Mouse (Mus musculus): ENCODE results near the gene Rph3a. TPM values are rescaled to one million over a fixed set of nuclear protein-coding genes. Genes with fewer than 3 reads are reported as not detected.

Rph3a gene
- 100 to 1,000 TPM; 207 to 220 TPM for total RNA-seq (2021)

DNA sequence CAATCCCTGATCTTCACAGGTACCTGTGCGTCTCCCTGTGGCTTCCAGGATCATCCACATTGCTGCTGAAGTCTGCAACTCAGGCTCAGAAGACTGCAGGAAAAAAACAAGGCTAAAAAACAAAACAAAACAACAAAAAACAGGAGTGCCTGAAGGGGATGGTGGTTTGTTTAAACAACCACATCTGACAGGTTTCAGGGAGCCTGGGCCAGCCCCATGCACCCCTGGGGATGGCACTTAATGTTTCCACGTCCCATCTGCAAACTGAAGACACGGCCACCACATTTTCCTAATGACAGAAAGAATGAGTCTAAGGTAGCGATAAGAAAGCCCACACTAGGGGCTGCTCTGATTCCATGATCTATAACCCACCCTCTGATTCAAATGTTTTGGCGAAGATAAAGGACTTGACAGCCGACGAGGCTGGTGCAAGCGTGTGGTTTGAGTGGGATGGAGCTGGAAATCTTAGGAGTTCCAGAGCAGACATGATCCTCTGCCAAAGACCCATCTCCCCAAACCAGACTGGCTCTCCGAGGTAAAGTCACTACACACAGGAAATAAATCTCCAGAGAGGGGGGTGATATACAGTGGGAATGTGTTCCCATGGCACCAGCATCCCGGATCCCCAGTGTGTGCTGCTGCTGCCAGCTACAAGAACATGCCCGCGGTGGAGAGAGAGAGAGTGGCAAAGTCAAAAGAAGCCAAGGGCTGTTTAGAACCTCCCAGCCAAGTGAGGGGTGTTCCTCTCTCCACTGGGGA, at the start of gene Rph3a:
Rph3a (minus strand) TSS at position 282 of the 759 bp plus-strand sequence.
- DNase-seq: no peak

DNA sequence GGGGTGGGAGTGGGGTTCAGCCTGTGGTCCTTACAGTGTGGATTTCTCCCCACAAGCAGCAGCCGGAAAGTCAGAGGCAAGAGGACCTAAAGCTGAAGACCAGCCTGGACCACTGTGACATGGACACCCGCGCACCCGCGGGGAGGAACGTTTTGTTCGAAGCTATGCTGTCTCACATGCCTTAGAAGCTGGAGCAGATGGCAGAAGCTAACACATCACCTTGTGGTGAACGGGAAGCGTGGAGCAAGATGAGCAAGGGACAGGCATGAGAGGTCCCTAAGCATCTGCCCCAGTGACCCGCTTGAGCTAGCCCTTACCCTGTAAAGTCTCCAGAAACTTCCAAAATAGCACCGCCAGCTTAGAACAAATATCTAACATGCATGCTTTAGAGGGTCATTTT, 48.4 kb upstream of the Rph3a start:
- DNase-seq: no peak

DNA sequence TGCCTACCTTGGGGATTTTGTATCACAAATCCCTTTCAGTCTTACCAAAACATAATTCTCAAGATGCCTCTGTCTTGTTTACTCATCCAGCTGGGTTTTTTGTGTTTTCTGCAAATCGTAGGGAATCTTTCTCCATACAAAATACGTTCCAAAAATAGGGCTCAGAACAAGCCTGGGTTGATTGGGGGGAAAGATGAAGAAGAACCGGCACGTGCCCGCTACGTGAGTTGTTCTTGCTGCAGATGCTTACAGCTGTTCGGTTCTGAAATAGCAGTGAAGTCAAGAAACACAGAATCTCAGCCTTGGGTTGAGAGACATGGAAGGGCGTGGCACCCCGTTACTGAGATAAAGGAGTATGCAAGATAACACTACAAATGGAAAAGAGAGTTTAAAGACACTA, 44.0 kb upstream of the Rph3a start:
- DNase-seq: no peak

DNA sequence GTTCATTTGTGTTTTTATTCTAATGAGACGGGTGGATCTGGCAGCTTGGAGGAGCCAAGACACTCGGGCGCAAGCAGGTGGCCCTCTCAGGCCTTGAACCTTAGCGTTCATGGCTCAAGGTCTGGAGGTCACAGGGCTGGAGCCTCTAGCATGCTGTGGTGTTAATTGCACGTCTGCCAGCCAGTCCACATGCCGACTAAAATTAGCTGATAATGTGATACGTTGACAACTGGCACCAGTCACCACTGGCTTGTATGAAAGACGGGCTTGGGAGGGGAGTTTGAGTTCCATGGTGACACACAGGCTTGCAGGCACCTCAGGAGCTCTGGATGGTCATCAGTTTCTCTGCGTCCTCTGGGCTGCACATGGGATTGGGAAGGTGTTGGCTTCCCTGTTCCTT, 31.9 kb upstream of the Rph3a start:
- no peak for DNase-seq

DNA sequence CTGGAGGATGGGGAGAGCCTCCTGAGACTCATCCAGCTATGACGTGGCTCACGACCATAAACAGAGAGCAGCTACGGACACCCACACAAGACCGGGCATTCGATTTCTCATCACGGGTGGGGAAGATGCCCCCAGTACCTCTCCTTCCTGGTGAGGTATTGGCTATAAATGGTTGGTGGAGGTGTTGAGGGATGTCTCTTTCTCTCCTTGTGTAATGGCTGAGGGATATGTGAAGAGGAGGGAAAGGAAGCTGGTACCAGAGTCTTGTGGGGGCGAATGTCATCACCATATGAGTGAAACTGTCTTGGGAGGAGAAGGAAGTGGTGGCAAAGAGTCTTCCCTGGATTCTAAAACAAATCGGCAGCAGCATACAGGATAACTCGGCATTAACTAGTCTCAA, 29.6 kb upstream of the Rph3a start:
- no peak for DNase-seq

DNA sequence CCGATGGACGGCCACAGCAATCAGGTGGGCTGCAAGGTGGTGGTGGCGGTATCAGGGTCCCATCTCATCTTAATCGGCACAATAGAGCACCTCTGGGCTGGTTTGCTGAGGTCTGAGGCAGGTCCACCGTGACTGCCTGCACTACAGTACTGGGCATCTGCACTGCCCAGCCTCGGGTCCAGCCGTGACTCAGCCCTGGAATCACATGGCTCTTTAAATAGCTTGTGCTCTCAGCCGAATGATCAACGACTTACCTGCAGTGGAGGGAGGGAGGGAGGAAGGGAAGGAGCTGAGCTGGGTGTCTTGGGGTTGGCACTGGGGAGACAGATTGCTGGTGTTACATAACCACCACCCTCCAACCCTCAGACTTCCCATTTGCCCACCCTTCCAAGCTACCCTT, 20.3 kb upstream of the Rph3a start:
- DNase-seq: no peak

DNA sequence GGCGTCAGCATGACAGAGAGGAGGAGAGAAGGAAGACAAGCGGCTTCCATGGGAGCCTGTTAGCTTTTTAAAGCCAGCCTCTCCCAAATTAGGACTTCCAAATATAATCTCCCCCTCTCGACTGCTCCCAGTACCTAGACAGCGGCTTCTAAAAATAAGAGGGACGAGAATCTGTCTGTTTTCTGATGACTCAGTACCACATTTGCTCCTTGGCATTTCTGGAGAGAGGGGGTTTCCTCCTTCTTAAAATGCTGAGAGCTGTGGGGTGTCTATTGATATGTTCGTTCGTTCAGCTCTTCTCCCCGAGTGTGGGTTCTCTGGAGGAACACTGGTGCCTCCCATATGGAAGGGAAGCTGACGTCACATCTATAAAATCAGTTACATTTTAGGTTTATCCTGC, 9.6 kb upstream of the Rph3a start:
- no peak for DNase-seq

DNA sequence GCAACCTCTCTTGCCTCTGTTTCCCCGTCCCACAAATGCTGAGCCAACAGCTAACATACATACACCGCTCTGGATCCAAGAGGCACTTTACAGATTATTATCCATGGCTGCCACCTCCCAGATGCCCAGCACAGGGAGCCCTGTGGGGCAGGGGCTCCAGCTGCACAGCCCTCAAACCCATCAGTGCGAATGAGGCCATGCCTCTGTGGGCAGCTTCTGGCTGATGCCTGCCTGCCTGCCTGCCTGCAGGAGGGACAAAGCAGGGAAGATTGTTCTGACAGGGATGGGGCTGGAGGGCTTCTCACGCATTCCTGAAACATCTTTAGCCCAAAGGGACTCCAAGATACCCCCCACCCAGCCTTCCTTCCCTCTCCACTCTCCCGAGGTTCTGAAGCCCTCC, 7.8 kb upstream of the Rph3a start:
- no peak for DNase-seq

DNA sequence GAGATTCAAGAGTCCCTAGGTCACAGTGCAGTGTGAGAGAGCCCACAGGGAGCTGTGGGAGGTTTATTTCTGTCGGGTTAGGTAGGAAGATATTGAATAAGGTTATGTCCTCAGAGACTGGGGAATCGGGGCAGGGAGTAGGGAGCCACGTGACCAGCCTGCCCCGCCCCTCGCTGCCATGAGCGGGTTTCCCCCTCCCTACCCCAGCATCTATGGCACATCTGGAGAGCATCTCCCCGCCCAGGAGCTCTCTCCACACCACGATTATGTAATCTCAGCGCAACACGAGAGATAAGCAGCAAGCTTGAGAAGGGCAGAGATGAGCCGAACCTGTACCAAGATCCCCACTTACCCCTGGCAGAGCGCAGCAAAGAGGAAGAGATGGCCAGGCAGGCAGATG, 6.5 kb upstream of the Rph3a start:
- DNase-seq: no peak

DNA sequence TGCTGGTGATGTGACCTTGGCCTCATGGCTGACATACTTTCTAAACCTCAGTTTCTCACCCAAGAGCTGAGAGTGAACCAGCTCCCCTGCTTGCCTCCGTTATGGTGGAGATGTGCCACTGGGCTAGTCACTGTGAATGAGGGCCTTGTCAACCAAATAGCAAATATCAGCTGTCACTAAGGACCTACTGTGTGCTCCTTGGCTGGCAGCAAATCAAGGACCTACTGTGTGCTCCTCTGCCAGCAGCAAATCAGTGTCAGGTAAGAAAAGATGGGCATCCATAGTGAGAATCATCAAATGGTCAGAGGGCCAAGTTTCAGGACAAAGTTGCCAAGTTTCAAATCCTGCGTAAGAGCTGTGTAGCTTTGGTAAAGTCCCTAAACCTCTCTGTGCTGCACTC, 4.6 kb upstream of the Rph3a start:
- DNase-seq: no peak

DNA sequence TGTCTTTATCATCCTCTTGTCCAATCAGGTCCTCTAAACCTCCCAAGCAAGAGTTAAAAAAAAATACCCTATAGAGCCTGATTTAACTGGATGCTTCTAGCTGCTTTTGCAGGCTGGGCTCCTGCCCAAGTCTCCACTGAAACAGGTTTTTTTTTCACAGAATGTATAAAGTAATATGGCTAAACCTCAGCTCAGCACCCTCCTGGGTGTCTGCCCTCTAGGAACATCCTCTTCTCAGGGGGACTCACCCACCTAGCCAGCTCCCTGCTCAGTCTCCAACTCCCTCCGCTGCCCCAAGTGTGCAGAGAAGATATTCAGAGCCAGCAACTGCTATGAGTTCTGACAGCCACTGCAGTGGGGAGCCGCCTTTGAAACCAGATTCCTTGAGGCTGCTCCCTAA, 2.1 kb upstream of the Rph3a start:
- no peak for DNase-seq

DNA sequence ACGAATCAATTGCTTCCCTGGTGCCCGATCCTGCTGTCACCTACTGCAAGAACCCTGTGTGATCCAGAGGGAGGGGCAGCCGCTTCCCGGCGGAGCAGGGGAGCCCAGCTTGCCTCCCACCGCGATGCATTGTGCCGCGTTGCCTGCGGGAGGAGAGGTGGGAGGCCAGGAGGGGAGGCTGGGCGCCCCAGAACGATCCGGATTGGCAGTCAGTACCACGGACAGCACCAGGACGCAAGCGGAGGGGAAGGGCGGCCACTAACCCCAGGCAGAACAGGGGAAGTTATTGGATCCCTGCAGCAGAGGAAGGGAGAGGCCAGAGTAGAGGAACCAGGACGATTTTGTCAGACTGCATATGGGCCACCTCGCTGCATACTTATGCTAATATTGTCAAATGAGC, 486 bp downstream of the Rph3a start:
- DNase-seq: peak; percentile 63 to 75

DNA sequence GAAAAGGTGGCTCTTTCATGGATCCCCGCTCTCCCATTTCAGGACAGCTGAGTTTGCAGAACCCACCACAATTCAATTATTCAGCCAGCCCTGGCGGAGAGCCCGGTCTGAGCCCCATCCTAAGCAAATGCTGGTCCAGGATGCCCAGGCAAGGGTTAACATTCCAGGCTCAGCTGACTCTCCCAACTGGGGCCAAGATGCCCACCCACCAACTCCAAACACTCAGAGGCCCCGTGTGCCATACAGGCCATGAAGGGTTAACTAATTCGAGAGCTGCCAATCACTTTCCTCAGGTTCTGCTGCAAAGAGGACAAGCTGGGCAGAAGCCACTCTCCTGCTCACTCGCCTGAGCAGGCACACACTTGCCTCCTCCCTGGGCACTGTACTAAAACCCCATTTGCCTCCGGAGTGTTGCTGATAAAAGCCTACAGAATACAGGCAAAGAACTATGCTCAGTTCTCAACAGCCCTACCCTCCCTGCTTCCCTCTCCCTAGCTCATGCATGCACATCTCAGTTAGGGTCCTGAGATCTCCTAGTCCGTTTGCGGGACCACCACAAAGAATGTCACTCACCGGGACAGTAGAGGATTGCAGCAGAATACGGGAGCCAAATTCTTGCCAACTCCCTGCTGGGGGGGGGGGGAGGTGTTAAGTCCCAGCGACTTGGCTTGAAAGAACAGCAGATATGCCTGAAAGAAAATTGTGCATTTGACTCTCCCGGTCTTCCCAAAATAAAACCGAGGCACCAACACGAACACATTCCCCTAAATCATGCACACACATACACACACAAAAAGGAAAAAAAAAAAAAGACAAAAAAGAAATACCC, 1.3 kb downstream of the Rph3a start:
- DNase-seq: peak in 1 of 2 experiments; percentile 22

DNA sequence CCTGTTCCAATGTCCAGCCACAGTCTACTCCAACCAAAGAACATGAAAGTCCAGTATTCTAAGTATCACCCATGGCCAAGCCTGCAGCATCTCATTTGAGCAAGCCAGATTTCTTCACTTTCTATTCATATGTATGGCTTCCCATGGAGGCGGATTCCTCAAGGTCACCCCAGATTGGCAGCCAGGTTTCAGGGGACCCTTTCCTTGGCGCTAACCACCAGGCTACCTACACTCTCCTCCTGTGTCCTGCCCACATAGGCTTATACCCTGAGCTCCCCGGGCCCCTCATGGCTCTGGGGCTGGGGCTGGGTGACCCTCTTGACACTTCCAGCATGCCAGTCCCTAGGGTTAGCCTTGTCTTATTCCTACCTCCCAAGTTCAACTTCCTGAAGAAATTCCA, 2.3 kb downstream of the Rph3a start:
- no peak for DNase-seq

DNA sequence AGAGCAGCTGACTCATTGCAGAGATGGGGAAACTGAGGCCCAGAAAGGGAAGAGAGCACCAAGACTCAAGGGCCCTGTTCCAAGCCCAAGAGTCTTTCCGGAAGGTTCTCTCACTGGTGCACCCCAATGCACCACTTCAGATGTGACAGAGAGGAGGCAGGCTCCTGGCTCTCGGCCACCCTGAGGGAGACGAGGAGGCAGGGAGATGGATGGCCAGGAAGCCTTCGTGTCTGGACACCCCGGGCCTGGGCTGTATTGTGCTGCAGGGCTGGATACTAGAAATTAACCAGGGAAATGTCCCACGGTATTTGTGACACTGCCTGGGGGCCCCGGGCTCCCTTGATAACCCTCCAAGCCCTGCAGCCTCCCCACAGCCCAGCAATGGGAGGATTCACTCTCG, 2.8 kb downstream of the Rph3a start:
- no peak for DNase-seq

DNA sequence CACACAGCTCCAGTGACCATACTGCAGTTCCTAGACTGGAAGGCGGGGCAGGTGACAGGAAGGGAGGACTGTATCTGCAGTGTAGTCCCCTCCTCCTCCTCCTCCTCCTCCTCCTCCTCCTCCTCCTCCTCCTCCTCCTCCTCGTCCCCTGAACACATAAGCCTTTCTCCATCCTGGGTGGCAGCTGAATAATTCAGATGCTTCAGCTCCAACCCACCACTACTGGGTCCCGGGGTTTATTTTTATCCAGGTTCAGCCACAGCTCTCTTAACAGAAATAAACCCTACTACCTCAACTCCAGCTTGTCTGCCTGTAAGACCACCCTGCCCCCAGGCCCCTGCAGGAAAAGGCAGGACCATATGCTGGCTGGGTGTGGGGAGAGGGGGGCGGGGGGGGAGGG, 3.7 kb downstream of the Rph3a start:
- DNase-seq: no peak

DNA sequence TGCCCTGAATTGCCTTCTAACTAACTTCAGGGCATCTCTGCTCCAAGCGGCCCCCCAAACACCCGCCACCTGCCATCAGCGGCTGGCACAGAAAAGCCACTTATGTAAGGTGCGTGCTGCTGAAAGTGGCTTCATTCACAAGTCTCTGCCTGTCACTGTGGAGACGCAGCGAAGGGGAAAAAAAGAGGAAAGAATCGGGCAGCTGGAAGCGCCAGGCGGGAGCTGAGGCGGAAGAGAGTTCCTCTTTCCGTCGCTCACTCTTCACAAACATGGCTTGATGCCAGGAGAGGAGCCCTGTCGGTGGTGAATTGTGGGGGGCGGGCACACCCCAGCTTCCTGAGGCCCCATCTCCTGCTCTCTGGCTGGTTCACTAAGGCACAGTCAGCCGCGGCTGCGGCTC, 6.1 kb downstream of the Rph3a start:
- peak in 1 of 2 experiments; percentile 56 for DNase-seq

DNA sequence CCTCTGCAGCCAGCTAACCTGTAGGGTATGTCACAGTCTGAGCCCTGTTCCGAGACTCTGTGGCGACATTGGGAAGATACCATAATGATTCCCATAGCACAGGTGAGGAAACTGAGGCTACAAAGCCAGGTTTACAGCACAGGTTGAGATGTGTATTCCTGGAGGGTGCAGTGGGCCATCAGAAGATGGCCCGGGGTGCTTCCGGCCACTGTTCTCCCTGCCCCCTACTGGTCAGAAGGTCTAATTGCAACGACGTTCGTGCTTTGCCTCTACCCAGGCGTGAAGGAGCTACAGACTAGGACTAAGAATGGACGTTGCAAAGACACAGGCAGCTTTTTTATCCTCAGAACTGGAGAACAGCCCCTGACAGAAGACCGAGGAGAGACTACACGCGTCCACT, 10.3 kb downstream of the Rph3a start:
- DNase-seq: no peak

DNA sequence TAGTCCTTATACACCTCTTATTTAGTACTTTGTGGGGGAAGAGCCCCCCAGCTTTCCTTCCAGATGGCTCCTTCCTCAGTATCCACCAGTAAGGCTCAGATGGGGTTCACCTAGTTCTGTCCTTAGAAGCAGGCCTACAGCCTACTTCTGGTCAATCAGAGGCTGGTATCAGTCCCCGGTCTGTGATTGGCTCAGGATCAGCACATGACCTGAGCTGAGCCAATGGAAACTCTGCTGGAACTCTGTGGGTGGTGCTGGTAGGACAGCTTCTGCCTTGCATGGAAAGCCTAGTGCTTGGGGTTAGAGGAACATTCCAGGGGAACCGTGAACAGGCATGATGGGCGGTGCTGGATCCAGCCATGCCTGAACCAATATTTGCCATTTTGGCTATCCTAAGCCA, 21.5 kb downstream of the Rph3a start:
- no peak for DNase-seq

DNA sequence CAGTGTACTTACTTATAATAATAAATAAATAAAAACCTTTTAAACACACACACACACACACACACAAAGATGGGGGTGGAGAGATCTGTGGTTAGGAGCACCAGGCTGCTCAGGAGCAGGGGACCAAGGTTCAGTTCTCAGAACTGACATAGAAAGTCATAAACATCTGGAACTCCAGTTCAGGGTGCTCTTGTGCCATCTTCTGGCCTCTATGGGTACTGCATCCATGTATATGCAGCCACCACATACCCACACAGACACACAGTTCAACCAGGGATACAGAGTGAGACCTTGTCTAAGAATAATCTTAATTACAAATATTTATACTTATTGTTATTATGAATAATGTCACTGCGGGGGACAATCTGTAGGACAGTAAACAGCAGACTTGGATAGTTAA, 26.9 kb downstream of the Rph3a start:
- DNase-seq: no peak

DNA sequence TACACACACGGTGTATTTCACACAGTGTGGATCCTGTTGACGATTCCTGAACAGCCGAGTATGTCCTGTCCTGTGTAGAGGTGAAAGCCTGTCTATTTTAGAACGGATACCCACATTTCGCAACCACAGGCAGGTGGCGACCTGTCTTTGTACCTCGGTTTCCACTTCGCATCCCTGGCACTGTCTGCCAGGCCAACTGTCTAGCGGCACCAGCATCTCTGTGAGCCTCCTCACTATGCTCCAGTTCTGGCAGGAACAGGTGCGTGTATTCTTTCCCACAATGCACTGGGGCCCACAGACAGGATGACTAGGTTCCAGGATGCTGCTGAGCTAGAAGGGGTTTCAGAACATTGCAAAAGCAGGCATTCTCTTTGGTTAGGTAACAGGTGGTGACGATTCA, 28.7 kb downstream of the Rph3a start:
- no peak for DNase-seq

DNA sequence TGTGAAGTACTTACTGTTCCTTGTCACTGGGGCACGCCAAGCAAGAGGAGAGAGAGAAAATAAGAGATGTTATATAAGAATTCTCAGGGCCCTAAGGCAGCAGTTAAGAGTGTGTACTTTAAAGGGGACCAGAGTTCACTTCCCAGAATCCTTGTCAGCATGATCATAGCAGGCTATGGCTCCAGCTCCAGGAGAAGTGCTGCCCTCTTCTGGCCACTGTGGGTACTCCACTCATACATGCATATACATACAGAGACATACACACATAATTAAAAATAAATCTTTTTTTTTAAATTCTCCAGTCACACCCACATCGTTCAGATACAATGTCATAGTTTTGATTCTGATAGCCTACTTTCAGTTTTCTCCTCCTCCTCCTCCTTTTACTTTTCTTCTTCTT, 29.8 kb downstream of the Rph3a start:
- DNase-seq: no peak

DNA sequence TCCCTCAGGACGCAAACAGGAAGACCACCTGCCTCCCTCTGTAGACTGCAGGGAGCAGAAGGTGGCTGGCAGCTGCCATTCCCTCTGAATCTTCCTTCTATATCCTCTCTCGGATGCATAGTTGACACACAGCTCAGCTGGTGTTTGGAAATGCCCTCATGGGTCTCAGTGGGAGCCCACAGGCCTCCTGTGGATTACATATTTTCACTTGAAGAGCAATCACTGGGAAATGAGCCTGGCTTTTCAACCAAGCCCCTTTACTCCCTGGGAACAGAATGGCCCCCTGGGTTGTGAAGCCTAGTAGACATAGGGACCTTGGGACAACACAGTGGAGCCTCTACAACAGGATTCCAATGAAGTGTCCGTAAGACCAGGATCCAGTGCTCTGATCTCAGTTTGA, 33.8 kb downstream of the Rph3a start:
- DNase-seq: no peak

DNA sequence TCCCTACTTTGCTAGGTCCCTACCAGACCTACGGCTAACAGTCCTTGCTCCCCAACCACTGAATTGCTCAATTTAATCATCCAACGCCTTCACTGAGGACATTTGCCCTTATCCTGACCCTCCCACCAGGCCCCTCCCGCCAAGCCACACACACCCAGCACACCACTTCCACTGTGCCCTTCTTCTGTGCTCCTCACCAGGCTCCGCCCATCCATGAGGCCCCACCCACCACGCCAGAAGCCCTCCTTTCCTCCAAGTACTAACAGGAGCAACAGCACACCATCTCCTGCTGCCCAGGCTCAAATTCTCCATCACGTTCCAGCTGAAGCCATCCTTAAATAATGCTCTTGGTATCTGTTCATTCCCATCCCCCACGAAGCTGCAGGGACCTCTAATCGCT, 35.4 kb downstream of the Rph3a start:
- DNase-seq: no peak
